Mouse (Mus musculus): ENCODE data around the gene Sbno2. TPM values are rescaled to one million over a fixed set of nuclear protein-coding genes. Genes with fewer than 3 reads are reported as not detected.

Sbno2 gene
- total and polyA plus RNA-seq, 2 experiments from 2014 or later = 7.6 to 24.3 TPM

DNA sequence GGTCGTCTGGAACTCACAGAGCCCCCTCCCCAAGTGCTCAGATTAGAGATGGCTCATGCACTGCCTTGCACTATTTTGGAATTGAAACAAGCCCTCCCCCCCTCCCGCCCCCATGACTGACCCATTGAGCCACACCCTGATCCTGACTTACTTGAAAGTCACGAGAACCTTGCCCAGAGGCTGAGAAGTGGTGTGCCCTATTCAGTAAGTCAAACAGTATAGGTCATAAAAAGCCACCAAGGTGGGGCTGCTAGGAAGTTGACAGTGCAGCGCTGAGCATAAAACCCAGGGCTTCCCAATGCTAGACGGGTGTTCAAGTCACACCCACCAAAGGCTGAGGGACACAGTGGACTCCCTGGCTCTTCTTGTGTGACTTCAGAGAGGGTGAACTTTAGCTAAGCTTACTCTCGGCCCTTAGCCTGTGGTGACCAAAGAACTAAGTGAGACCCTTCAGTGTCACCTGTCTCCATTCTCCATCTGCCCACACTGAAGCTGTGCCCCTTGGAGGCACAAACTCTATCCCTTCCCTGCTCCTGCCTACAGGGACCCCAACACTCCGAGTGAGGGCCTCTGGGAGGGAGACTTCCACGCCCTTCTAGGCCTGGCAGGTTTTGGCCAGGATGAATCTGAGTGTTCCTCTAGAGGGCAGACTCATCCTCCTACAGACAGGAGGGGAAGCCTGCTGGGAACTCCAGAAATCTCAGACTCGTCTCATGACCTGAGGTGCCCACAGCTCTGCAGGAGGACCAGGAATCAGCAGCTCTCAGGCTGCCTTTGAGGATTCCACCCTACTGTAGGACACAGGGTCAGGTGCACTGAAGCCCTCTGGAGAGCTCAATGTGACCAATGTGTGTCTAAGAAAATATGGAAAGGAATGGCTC, 71.6 kb downstream of the Sbno2 start:
- peak; percentile 65 for TF ChIP-seq CTCF (IDR thresholded peaks at IDR 0.05)
- Histone ChIP-seq H3K27ac (ENCODE audit: low read depth, low read length) (no peak overlapping the region), H3K27me3 (ENCODE audit: insufficient read depth, low read length) (no peaks in the 10 kb centered on the region), H3K9me3 (ENCODE audit: low read length) (no peaks in the 10 kb centered on the region), H3K4me3 (ENCODE audit: low read depth, low read length) (no peak overlapping the region), H3K4me2 (ENCODE audit: low read depth, low read length, poor library complexity, severe bottlenecking) (no peak overlapping the region), H3K36me3 (ENCODE audit: insufficient read depth, low read length) (peaks cover 33% of the 10 kb centered on the region), H3K9ac (replicated peaks; ENCODE audit: low read length, poor library complexity, severe bottlenecking) (no peak overlapping the region), H3K4me1 (ENCODE audit: insufficient read depth, low read length) (0 out of 2 replicates have a peak, but pooled peaks cover 8% of the 10 kb centered on the region)
- peak; percentile 52 for DNase-seq (ENCODE audit: low spot score)
- WGBS = 48% methylated on average over 9 of the region's 9 CpGs
- ATAC-seq (ENCODE audit: low FRiP score) = 0 out of 2 replicates have a peak, but pooled peaks have one; percentile 18

DNA sequence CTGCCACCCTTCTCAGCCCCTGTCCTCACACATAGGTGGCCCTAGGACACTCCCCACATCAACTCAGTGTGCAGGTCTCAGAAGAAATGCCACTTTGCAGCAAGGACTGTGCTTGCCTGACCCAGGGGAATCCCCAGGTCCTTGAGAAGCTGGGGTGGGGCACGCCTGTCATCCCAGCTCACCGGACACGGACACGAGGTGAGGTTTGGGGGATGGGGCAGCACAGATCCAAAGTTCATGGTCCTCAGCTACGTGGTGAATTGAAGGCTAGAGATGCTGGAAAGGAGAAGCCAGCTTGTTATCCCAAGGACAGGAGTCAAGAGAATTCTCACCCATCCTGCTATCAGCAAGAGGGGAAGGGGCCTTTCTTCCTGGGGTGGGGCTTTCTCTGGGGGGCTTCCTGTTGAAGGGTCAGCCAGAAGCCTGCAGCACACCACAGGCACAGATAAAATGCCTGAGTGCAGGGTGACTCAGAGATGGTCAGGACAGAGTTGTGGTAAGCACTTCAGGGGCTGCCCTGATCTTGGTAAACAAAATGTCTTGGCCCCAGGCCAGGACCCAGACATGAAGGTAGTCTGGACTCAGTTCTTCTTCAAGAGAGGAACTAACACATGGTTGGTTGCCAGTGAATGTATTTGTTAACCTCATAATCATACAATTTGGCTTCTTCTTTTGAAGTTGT, 72.4 kb downstream of the Sbno2 start:
- TF ChIP-seq CTCF (IDR thresholded peaks at IDR 0.05) = no peak
- H3K4me2 ChIP-seq (ENCODE audit: low read depth, low read length, poor library complexity, severe bottlenecking) = no peak overlapping the region
- peaks cover 30% of the 10 kb centered on the region for H3K36me3 ChIP-seq (ENCODE audit: insufficient read depth, low read length)
- DNase-seq (ENCODE audit: low spot score) (no peak), ATAC-seq (ENCODE audit: low FRiP score) (no peak)
- H3K4me1 ChIP-seq (ENCODE audit: insufficient read depth, low read length) = 0 out of 2 replicates have a peak, but pooled peaks cover under 1% of the 10 kb centered on the region
- no peaks in the 10 kb centered on the region for H3K27me3 ChIP-seq (ENCODE audit: insufficient read depth, low read length)
- 48% methylated on average over 5 of the region's 5 CpGs for WGBS
- no peak overlapping the region for H3K9ac ChIP-seq (replicated peaks; ENCODE audit: low read length, poor library complexity, severe bottlenecking)
- H3K9me3 ChIP-seq (ENCODE audit: low read length) = no peaks in the 10 kb centered on the region
- H3K27ac ChIP-seq (ENCODE audit: low read depth, low read length) = no peak overlapping the region
- H3K4me3 ChIP-seq (ENCODE audit: low read depth, low read length) = no peak overlapping the region

DNA sequence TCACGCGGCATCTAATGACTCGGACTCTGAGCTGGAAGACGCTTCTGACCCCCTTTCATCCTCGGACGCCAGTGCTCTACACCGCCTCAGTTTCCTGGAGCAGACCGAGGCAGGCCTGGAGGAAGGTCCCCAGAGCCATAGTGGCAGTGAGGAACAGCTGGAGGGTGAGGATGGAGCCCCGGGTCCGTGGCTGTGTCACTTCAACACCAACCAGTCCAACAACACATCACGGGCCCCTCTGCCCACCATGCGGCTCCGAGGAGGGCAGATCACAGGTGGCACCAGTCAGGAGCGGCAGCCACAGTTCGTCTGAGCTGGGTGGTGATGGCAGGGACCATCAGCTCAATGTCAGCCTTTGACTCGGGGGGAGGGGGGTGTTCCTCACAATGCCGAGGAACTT, 74.6 kb downstream of the Sbno2 start:
- no peak for TF ChIP-seq CTCF (IDR thresholded peaks at IDR 0.05)
- Histone ChIP-seq H3K27me3 (ENCODE audit: insufficient read depth, low read length) (no peaks in the 10 kb centered on the region), H3K27ac (ENCODE audit: low read depth, low read length) (no peak overlapping the region), H3K9me3 (ENCODE audit: low read length) (no peaks in the 10 kb centered on the region), H3K4me2 (ENCODE audit: low read depth, low read length, poor library complexity, severe bottlenecking) (no peak overlapping the region), H3K4me1 (ENCODE audit: insufficient read depth, low read length) (no peaks in the 10 kb centered on the region), H3K36me3 (ENCODE audit: insufficient read depth, low read length) (peaks cover 11% of the 10 kb centered on the region), H3K4me3 (ENCODE audit: low read depth, low read length) (no peak overlapping the region), H3K9ac (replicated peaks; ENCODE audit: low read length, poor library complexity, severe bottlenecking) (no peak overlapping the region)
- 85% methylated on average over 17 of the region's 17 CpGs for WGBS
- ATAC-seq (ENCODE audit: low FRiP score) (no peak), DNase-seq (ENCODE audit: low spot score) (no peak)

DNA sequence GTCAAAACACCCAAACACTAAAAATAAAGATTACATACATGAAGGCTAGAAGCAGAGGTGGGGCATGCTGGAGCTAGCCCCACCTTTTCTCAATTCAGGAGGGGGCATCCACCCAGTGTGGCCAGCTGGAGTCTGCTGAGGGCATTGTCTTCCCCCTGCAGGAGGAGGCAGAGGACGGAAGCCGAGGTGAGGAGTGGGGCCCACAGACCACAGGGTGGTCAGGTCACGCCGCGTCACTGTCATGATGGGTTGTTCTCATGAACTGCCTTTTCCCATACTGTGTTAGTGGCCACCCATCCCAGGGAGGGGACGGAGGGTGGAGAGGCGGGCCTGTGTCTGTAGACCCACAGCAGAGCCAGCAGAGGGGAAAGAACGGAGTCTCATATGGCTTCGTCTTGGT, 75.2 kb downstream of the Sbno2 start:
- Histone ChIP-seq H3K4me2 (ENCODE audit: low read depth, low read length, poor library complexity, severe bottlenecking) (no peak overlapping the region), H3K9me3 (ENCODE audit: low read length) (no peaks in the 10 kb centered on the region), H3K4me1 (ENCODE audit: insufficient read depth, low read length) (no peaks in the 10 kb centered on the region), H3K9ac (replicated peaks; ENCODE audit: low read length, poor library complexity, severe bottlenecking) (no peak overlapping the region), H3K36me3 (ENCODE audit: insufficient read depth, low read length) (peaks cover 5% of the 10 kb centered on the region), H3K27me3 (ENCODE audit: insufficient read depth, low read length) (no peaks in the 10 kb centered on the region), H3K27ac (ENCODE audit: low read depth, low read length) (no peak overlapping the region), H3K4me3 (ENCODE audit: low read depth, low read length) (no peak overlapping the region)
- no peak for ATAC-seq (ENCODE audit: low FRiP score)
- WGBS = 81% methylated on average over 8 of the region's 9 CpGs
- no peak for TF ChIP-seq CTCF (IDR thresholded peaks at IDR 0.05)
- no peak for DNase-seq (ENCODE audit: low spot score)

DNA sequence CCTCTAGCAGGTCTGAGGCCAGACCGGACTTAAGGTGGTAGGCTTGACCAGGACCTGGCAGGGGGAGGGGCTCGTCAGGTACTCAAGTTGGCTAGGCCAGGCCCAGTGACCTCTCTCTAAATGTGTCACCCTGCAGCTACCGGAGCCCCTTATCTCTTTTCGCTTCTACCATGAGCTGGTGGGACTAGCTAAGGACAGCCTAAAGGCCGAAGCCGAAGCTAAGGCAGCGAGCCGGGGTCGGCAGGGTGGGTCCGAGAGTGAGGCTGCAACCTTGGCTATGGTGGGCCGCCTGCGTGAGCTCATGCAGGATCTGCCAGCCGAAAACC, 76.9 kb downstream of the Sbno2 start:
- Histone ChIP-seq H3K27ac (ENCODE audit: low read depth, low read length) (no peak overlapping the region), H3K4me2 (ENCODE audit: low read depth, low read length, poor library complexity, severe bottlenecking) (no peak overlapping the region), H3K36me3 (ENCODE audit: insufficient read depth, low read length) (no peaks in the 10 kb centered on the region), H3K9ac (replicated peaks; ENCODE audit: low read length, poor library complexity, severe bottlenecking) (no peak overlapping the region), H3K4me1 (ENCODE audit: insufficient read depth, low read length) (no peaks in the 10 kb centered on the region), H3K27me3 (ENCODE audit: insufficient read depth, low read length) (no peaks in the 10 kb centered on the region), H3K4me3 (ENCODE audit: low read depth, low read length) (no peak overlapping the region), H3K9me3 (ENCODE audit: low read length) (no peaks in the 10 kb centered on the region)
- no peak for TF ChIP-seq CTCF (IDR thresholded peaks at IDR 0.05)
- WGBS = 97% methylated on average over 13 of the region's 13 CpGs
- no peak for ATAC-seq (ENCODE audit: low FRiP score)
- no peak for DNase-seq (ENCODE audit: low spot score)

All from midbrain, postnatal 0 days (tissue).